Mouse (Mus musculus): ENCODE measurements at regions not wholly inside any gene's neighbourhood (a gene's known extent, or its start where the extent isn't known, plus 50 kb on each side); places are given as distances from the start of the nearest gene placed in this dataset.

DNA sequence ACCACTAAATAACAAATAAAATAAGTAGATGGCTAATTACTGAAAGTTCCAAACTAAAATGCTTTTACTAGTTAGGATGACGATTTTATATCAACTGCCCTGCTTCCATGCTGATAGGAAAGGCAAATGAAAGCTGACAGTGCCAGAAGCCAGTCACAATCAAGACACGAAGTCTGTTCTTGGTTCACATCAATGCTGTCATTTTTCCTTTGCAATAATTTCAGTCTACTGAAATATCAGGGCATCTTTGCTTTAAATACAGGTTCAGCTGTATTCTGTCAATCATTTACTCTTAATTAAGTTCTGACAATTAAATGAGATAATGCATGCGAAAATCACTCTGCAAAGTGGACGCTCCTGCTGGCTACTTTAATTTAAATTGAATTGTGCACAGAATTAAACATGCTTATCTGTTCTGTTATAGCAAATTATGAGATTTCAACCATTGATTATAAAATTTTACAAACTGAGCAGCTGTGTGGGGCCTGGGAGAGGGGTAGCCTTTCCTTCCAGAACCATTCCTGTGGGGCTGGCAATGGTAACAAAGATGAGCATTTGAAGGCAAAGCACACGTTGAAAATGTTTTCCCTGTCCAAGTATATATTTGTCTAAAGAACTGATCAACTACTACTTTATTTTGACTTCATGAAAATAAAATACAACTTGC lies 160.1 kb upstream of the Cttnbp2 start:
- DNase-seq (ENCODE audit: low read depth, low spot score): no peak

DNA sequence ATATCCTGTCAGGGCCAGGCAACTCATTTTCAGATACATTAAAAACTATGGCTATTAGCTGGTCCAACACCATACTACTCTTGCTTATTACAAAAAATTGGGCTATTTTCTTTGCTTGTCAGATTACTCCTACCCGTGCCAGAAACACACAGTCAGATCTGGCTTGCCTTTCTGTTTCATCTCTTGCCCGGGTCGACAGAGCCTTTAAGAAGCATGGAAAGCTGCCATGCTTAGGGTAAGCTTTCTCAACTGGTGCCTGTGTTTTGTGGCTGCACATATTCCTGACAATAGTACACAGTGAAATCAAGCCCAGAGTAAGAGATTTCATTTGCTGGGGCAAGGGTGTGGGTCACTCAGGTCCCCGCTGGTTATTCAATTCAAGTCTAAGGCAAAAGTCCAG lies 162.5 kb upstream of the Cttnbp2 start:
- no peak for DNase-seq (ENCODE audit: low read depth, low spot score)

DNA sequence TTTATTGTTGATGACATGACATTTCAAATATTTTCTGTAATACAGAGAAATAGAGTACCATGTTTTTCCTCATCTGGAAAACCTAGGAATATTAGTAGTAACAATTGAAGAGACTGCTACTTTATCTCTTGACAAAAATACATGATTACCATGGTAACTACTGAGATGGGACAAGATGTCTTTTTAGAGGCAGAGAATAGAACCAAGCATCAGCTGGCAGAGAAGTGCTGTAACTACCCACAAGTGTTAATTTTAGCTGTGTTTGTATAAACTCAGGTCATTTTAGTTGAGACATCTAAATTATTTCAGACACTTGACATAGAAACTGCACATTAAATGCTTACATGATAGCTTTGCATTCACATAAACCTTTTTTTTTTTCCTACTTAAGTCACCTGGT lies 166.1 kb upstream of the Cttnbp2 start:
- no peak for DNase-seq (ENCODE audit: low read depth, low spot score)

DNA sequence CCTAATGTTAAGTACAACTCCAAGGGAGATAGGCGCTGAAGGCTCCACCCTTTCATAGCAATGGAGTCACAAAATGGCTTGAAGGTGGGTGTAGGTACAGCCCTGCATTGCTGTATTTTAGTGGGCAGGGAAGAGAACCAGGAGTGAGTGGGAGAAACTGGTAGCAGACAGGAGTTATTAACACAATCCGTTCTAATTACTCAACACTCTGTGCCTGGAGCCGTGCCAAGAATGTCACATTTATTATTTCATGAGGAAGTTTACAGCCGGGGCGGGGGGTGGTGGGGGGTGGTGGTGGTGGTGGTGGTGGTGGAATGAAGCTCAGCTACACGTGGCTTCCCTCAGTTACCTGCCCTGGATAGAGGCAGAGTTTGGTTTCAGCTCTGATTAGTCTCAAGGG lies 166.3 kb upstream of the Lsm8 start:
- DNase-seq (ENCODE audit: low read depth, low spot score): no peak

DNA sequence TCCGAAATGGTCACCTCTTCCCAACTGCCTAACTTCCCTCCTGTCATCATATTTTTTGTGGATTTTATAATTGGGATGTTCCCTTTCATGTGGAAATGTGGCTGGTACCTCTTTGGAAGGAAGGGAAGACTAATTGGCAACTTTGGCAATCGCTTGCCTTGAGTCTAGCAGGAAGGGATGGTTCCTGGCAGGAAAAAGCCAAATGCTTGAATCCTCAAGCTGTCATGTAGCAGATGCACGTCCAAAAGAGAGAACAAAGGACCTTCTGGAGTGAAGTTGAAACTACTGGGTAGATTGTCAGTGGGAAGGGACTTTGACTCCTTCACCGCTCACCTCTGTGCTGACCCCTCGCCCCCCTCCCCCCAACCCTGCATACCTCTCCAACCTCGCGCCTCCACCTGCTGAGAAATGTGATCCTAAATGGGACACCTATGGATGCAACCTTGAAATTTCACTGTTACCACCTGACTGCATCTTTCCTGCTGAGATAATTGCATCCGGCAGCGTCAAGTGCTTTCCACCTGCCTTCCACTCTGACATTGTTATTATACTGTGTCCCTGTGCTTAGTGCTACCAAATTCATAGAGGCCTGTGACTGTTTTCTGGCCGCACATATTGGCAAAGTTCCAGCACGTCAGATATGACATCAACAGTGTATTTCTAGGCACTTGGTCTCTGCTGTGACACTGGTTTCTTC lies 159.6 kb upstream of the Lsm8 start:
- no peak for DNase-seq (ENCODE audit: low read depth, low spot score)

DNA sequence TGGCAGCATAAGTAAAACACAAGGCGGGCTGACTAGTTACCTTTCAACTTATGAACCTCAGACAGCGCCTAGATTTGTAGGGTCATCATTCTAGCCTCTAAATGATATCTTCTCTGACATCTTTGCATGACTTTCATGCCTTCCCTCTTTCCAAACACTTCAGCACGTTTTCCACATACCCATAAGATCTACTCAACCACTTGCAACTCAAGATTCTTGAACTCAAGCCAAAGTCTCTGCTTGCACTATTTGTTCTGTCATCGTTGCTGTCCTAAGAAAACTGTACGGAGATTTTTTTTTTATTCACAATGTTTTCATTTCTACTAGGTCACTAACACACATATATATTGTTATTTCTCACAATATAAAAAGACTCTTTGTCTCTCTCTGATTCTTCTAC lies 150.8 kb upstream of the Lsm8 start:
- DNase-seq (ENCODE audit: low read depth, low spot score): no peak

DNA sequence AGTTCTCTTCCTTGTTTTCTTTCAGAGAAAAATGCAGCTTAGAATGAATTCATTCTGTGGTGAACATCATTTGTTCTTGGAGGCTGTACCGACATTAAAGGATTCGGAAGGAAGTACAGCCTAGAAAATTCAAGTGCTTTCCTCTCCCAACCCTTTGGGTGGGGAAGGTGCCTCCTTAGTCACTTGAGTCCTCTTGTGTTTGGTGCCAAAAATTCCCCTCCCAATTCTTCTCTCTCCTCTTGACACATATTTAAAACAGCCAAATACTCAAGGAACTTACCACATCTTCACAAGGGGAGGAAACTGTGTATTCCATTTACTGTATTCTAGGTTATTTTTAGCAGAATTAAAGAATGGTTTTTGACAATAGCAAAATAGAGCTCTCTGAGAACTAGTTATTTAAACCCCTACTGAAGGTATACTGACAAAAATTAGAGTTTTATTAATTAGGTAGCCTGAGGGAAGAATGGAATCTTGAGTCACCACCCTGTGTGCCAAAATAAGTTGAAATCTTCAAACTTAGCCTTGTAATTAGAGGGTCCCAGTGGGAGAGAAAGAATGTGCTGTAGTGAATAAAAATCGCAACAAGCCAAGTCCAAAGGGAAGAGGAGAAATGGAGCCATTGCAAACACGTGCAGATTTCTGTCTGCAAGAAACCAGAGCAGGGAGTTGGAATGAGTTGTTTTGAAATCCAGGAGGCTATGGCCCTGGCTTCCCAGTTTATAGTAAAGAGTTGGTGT lies 149.2 kb upstream of the Lsm8 start:
- DNase-seq (ENCODE audit: low read depth, low spot score): no peak

DNA sequence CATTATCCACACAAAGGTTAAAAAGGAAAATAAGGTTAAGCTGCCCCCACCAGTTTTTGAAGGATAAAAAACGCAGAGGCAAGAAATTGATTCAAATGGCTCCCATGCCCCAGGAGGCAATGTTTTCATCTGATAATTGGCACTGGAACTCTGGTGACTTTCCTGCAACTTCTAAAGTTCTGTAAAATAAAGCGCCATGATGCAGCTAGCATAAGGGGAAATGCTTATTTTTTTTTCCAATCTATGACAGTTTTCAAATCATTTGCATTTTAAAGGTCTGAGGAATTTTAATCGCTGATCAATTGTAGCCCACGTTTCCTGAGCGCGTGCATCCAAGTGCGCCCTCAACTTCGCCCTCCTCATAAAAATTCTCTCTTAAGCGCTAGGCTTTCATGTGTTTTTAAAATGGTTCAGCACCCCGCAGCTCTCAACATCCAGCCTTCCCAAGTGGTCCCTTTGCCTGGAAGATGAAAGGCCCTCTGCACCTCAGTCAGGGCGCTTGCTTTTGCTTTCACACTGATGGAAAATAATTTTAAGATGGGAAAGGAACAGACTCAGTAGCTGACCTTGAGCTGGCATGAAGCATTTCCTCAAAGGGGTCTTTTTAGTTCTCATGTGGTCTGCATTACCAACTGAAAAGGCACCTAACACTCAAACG lies 148.5 kb upstream of the Lsm8 start:
- DNase-seq (ENCODE audit: low read depth, low spot score): no peak

DNA sequence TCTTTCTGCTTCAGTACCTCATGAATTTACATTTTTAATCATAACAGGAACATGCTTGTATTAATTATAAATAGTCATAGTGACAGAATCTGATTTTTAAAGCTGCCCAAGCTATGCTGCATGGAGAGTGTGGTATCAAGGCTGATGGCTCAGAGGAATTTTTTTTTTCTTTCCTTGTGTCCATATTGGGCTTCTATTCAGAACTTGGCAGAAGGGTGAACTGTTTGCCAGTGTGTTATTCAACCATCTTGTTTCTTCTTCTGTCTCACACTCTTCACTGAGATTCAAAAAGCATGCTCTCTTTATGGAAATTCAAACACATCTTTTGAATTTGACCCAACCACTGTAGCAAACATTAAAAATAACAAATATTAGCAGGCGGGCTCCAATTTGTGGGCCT lies 137.6 kb upstream of the Lsm8 start:
- no peak for DNase-seq (ENCODE audit: low read depth, low spot score)

DNA sequence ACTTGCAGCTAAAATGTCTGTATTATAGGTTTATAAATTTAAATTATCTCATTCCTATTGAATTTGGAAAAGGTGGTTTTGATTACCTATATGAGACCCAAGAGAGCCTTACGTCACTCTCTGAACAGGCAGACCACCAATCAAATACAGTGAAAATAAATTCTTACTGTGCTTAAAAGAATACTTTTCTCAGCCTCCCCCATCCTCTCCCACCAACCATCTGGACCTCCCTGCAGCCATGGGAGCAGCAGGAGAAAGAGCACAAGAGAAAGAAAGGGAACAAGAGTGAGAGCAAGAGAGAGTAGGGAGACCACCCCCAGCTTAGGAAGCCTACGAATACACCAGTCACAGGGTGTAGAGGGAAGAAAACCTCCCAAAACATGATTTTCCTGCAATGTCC lies 99.5 kb upstream of the Lsm8 start:
- peak; percentile 37 for DNase-seq (ENCODE audit: low read depth, low spot score)

DNA sequence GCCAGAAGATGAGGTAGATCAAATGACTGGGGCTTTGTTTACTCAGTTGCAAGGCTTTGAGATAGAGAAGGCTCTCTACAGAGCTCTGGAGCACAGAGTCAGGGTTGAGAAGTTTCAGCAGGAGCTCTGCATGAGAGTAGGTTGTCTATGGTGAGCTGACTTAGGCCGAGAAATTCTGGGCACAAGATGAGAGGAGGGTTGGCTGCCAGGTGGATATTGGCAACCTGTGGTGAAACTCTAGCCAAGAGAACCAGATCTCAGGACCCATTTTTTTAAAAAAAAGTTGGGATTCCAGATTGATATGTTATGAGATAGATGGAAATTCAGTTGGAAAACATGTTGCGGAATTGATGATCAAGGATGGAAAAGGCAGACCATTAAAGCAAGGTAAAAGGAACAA lies 83.8 kb upstream of the Lsm8 start:
- no peak for DNase-seq (ENCODE audit: low read depth, low spot score)

DNA sequence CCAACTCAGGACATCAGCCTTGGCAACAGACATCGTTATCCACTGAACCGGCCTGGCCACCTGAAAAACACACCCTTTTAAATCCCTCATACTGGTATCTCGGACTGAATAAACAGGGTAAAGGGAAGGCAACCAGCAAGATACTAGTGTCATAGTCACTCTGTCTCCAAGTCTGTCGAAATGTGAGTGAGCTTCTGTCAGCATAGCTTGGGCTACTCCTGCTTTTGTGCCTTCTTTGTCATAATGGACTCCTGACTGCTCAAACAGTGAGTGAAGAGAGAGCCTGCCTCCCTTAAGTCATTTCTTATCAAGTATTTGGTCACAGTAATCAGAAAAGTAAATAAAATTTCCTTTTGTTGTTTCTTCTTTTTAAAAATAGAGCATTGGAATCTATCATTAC lies 53.0 kb upstream of the Lsm8 start:
- DNase-seq (ENCODE audit: low read depth, low spot score): no peak

DNA sequence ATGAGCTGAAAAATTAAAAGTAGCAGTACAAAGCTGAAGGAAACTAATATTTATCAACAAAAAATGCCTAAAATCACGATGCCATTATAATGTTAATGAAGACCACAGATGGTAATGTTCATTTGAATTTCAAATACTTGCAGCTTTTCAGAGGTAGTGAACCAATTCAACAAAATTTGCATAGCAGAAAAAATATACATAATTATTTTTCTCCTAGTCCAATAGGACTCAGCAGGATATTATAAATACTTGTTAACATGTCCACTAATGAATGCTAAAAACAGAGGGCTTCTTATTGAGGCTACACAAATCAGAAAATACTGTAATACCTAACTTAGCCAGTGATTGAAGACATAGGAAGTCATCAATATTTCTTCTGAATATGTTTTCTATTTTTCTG lies 52.5 kb upstream of the Lsm8 start:
- DNase-seq (ENCODE audit: low read depth, low spot score): no peak

DNA sequence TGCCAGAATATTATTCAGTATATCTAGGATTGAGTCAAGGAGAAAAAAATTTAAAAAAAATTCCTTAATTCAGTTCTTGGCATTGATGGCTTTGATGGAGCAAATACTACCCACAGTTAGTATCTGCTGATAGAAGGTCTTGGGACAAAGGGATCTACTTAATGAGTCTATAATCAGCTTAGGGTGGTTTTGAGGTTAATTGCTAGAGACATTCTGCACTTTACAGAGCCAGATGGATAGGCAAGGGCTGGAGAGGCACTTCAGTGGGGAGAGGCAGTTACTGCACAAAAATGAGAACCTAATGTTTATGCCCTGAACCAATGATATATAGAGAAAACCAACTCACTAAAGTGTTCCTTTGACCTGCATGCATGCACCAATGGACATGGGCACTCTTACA lies 51.8 kb upstream of the Lsm8 start:
- DNase-seq (ENCODE audit: low read depth, low spot score): no peak

Data from embryo, embryonic 11.5 days (tissue).